Mouse (Mus musculus): ENCODE measurements around the gene Baz2b.

- TF ChIP-seq POLR2A (IDR thresholded peaks at IDR 0.05; ENCODE audit: low read depth, low read length) (no peak), CTCF (IDR thresholded peaks at IDR 0.05; ENCODE audit: extremely low read depth, insufficient read depth, insufficient read length, insufficient replicate concordance) (no peak)
These were observed 93.6 kb downstream of the Baz2b start for GRCm38 (mm10) chr2:60115891-60116554.
